ENCODE assay signal across 21 mouse cellular contexts in genomic region chr16:86294436-86294835, GRCm38 (mm10).
"Had no signal": no experiment of that assay in that cellular context is flagged by ENCODE, and none has a peak within 500 bp of the region (broad histone marks: within the 10 kb centered on the region; RNA-seq: fewer than 3 reads in every experiment).

No protein-coding gene starts in this region.

- H3K27ac ChIP-seq: left cerebral cortex, adult 2 months; limb, embryonic 12.5 days; limb, embryonic 15.5 days; liver, embryonic 14.5 days; macrophage; midbrain, embryonic 12.5 days; midbrain, embryonic 15.5 days; neural tube, embryonic 12.5 days; neural tube, embryonic 15.5 days had no signal

- H3K4me3 ChIP-seq: left cerebral cortex, adult 2 months; limb, embryonic 12.5 days; limb, embryonic 15.5 days; midbrain, embryonic 12.5 days; midbrain, embryonic 15.5 days; neural tube, embryonic 12.5 days; neural tube, embryonic 15.5 days had no signal

- H3K4me1 ChIP-seq: limb, embryonic 15.5 days; midbrain, embryonic 12.5 days; midbrain, embryonic 15.5 days; neural tube, embryonic 12.5 days; neural tube, embryonic 15.5 days had no signal

- ATAC-seq: intestine, embryonic 16.5 days; liver, postnatal 0 days; lung, postnatal 0 days; midbrain, embryonic 15.5 days had no signal

- H3K9ac ChIP-seq: limb, embryonic 12.5 days; limb, embryonic 15.5 days; liver, embryonic 14.5 days; liver, postnatal 0 days; lung, embryonic 14.5 days; midbrain, embryonic 12.5 days; midbrain, embryonic 15.5 days; neural tube, embryonic 12.5 days; neural tube, embryonic 15.5 days had no signal

- H3K36me3 ChIP-seq: limb, embryonic 12.5 days; limb, embryonic 15.5 days; midbrain, embryonic 12.5 days; midbrain, embryonic 15.5 days; neural tube, embryonic 12.5 days; neural tube, embryonic 15.5 days had no signal

- H3K27me3 ChIP-seq: limb, embryonic 12.5 days; limb, embryonic 15.5 days; midbrain, embryonic 12.5 days; midbrain, embryonic 15.5 days; neural tube, embryonic 12.5 days; neural tube, embryonic 15.5 days had no signal

- DNase-seq: kidney, postnatal 25 days; layer of hippocampus, postnatal 36 days; left cerebral cortex, postnatal 4 days; liver, postnatal 0 days; lung, embryonic 14.5 days; right cerebral cortex, postnatal 25 days; spleen, adult 18-20 months; thymus, adult 18-20 months; thymus, postnatal 36 days had no signal

- H3K9me3 ChIP-seq: limb, embryonic 12.5 days; limb, embryonic 15.5 days; midbrain, embryonic 12.5 days; midbrain, embryonic 15.5 days; neural tube, embryonic 12.5 days; neural tube, embryonic 15.5 days had no signal

- H3K4me2 ChIP-seq: limb, embryonic 12.5 days; limb, embryonic 15.5 days; liver, embryonic 11.5 days; lung, embryonic 14.5 days; midbrain, embryonic 12.5 days; midbrain, embryonic 15.5 days; neural tube, embryonic 12.5 days; neural tube, embryonic 15.5 days had no signal
